ENCODE assay signal across 2 mouse cellular contexts in the genomic region with DNA sequence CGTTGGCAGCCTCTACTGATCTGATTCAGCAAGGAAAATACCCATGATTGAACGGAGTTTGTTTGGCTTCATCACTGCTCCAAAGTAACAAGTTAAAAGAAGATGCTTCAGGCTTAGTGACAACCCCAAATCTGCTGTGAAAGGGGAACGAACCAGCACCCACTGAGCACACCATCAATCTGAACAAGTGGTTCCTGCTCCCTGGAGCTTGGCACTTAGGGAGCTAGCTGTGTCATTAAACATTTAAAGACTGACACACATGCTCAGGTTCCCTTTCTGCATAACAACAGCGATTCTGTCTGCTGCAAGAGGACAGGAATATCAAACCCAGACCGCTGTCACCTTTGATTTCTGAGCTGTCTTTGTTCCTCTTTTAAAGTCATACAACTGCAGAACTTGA.
TF ChIP-seq lines count a peak whose summit lies in the region.

No protein-coding gene starts in this region.

TF ChIP-seq in CH12.LX, 34 proteins besides CTCF, POLR2A, EP300 and RAD21 (continued from another document):
- no peak for TF ChIP-seq MEF2A (IDR thresholded peaks at IDR 0.05; ENCODE audit: borderline replicate concordance, low read depth, low read length)
- no peak for TF ChIP-seq USF2 (conservative IDR thresholded peaks at IDR 0.05; ENCODE audit: low read depth, low read length)
- no peak for TF ChIP-seq IRF4 (IDR thresholded peaks at IDR 0.05; ENCODE audit: low read depth, low read length)

TF ChIP-seq in MEL, 35 proteins besides CTCF, POLR2A, EP300 and RAD21 (continued from another document):
- TF ChIP-seq NELFE (IDR thresholded peaks at IDR 0.05; ENCODE audit: low read depth, low read length) (no peak), HCFC1 (IDR thresholded peaks at IDR 0.05; ENCODE audit: low read depth, low read length) (no peak), E2F4 (IDR thresholded peaks at IDR 0.05; ENCODE audit: borderline replicate concordance, low read depth, low read length) (no peak), NRF1 (IDR thresholded peaks at IDR 0.05; ENCODE audit: insufficient read depth, low read depth, low read length, poor library complexity, severe bottlenecking) (no peak), SMC3 (IDR thresholded peaks at IDR 0.05; ENCODE audit: low read depth, low read length) (no peak), MYB (IDR thresholded peaks at IDR 0.05; ENCODE audit: low read depth, low read length) (no peak), SIN3A (IDR thresholded peaks at IDR 0.05; ENCODE audit: low read length) (no peak), ZMIZ1 (IDR thresholded peaks at IDR 0.05; ENCODE audit: low read depth, low read length) (no peak), ETS1 (IDR thresholded peaks at IDR 0.05; ENCODE audit: low read depth, low read length) (no peak), MXI1 (IDR thresholded peaks at IDR 0.05; ENCODE audit: low read depth, low read length) (no peak), USF1 (IDR thresholded peaks at IDR 0.05; ENCODE audit: low read depth, low read length) (no peak), POLR2AphosphoS2 (IDR thresholded peaks at IDR 0.05; ENCODE audit: low read length) (no peak), MAZ (IDR thresholded peaks at IDR 0.05; ENCODE audit: low read depth, low read length) (no peak), TAL1 (IDR thresholded peaks at IDR 0.05; ENCODE audit: low read length) (no peak), MAX (IDR thresholded peaks at IDR 0.05; ENCODE audit: low read length) (no peak)
